Mouse (Mus musculus) lung, postnatal 36 days (tissue): ENCODE data around the gene Rcan2.

Source experiments
- DNase-seq: peaks from one replicate; pipeline ENCODE4 v3.0.0; 2022; ENCODE audit warnings: mixed read lengths

Rcan2 gene

DNA sequence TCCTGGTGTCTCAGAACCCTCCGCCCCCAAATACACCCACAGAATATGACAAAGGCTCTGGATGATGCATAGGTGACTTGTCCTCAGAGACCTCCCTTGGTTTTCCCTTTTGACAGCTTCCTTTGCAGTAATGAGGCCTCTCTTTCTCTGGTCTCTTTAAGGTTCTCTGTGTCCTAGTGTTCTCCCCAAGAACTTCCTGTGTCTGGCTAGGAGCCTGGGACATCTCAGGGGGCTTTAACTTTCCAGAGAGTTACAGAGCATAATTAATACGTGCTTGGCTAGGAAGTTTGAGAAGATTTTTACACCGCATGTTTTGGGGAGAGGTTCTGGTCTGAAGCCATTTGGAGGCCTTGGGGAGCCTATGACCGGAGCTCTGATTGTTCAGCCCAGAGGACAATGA, 128.7 kb downstream of the Rcan2 start:
- DNase-seq, result no peak

DNA sequence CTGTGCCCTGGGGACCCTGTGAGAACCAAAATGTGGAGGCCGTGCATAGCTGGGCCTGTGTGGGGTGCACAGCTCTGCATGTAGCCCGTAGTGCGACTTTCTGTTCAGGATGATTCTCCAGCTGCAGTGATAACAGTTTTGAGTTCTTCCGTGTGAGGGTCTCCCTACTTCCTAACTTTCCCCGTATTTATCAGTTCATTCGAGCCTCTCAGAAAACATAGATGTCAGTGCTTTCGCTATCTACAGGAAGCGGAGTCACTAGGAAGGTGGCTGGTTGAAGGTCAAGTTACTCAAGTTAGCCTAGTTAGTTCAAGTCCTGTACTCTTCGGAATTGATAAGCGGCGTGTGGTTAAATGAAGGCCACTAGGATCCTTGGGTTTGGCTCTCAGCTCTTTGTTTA, 130.6 kb downstream of the Rcan2 start:
- no peak for DNase-seq

DNA sequence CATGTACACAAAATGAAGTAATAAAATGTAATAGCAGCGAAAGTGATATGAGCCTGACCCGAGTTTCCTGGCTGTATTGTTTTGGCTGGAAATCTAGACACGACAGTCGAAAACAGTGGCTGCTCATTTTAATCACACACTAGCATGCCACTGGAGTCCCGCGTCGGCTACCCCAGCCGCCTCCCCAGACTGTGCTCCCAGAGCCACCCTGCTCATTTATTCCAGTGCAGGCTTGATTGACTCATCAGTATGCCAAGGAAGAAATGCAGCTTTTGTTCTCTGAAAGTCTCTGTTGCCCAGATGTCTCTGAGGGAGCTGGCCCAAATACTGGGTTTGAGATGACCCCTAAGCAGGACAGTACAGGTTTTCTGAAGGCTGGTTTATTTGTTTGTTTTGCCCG, 132.9 kb downstream of the Rcan2 start:
- DNase-seq, result no peak

DNA sequence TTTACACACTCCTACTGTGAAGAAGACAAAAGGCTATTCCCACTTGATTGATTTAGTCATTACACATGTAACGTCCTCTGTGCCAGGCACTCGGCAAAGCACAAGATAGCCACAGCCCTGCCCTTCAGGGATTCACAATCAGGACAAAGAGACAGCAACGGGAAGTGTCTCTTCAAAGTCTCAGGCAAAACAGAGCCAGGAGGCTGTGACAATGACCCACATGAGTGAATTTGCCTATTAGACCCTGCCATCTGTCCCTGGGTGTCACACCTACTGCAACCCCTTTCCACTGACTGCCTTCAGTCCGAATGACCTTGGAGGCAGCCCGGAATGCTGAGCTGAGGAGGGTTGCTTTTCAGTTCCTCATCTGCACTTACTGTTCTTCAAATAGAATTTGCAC, 151.1 kb downstream of the Rcan2 start:
- no peak for DNase-seq

DNA sequence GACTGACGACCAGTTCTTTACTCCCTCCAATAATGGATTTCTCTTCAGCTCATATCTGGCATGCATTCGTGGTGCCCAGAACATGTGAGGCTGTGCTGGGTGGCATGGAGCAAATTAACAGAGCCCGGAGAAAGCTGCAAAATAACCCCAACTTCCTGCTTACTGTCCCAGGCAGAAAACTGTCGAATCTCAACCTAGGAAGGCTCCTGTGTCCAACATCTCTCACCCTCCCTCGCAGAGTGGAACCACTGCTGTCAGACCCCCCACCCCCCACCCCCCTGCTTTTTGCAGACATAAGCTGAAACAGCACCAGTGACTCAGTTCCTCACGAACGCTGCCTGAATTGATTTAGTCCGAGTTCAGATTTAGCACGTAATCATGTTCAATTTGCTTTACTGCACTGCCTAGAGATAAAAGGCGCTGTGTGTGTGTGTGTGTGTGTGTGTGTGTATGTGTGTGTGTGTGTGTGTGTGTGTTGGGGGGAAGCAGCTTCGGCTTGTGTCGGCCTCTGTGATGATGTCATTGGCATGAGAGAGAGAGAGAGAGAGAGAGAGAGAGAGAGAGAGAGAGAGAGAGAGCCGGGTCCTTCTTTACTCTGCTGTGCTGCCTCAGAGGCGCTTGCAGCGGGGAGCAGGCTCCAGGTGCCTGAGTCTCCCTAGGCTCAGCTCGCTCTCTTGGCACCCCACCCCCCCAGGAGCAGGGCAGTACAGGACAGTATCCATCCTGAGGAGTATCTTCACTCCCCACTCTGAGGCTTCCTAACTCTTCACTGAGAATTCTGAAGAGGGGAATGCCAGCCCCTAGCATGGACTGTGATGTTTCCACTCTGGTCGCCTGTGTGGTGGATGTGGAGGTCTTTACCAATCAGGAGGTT, 151.7 kb downstream of the Rcan2 start:
- no peak for DNase-seq

DNA sequence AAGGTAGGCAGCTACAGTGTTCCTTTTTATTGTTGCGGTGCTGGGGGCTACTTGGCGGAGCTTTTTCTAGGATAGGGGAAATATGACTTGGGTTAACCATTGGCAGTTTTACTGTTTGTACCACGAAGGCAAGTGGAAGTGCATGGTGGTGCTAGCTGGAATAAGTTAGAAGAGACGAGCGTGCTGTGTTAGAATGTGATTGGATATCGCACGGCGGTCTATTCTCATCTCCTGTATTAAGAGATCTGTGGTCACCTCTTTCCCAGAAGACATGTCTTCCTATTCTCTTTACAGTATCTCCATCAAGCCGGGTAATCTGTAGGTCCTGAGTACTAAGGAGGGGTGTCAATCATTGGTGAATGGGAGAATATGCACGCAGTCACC, 152.4 kb downstream of the Rcan2 start:
- DNase-seq, result no peak

DNA sequence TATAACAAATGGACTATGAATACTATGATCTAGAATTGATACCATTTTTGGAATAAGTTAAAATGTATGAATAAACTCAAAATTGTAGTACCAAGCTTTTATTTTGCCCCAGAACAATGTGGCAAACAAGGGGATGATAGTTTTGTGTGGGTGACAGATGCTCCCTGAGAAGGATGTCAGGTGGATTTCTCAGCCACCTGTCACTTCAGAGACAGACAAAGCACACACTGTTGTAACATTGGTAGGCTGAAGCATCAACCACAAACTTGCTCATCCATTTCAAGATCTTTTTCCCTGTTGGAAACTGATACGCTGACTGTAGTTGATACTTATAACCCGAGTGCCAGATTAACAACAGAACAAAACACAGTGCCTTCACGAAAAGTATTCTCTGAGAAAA, 158.6 kb downstream of the Rcan2 start:
- DNase-seq, result no peak

DNA sequence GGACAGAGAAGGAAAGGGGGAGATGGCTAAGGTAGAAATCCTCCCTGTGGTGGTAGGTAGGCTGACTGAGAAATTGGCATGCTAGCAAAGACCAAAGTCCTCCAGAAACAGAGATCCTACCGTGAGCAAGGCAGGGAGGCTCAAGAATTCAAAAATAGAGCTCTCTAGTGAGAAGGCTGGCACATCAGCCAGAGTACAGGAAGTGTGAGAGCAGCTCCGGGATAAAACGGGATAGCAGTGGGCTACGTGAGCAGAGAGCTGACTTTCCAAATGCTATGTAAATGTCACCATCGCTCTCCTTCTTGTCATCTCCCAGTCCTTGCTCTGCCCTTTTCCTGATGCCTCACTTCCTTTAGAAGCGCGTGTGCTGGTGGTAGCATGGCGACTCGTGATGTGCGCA, 168.8 kb downstream of the Rcan2 start:
- no peak for DNase-seq

DNA sequence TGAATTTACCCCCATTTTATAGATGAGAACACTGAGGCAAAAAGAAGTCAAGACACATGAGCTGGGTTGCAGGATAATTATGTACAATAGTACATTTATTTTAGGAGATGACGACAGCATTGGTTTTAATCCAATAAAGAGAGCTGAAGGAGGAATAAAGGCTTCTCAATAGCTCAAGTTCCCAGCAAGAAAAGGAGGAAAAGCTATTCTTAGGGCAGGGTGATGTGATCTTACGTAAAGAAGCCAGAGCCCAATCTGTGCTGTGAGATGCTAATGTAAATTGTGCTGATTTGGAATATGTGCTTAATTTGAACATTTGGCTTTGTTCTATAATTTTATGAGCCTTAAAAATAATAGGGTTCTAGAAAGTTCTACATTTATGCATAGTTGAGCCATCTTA, 176.4 kb downstream of the Rcan2 start:
- no peak for DNase-seq

DNA sequence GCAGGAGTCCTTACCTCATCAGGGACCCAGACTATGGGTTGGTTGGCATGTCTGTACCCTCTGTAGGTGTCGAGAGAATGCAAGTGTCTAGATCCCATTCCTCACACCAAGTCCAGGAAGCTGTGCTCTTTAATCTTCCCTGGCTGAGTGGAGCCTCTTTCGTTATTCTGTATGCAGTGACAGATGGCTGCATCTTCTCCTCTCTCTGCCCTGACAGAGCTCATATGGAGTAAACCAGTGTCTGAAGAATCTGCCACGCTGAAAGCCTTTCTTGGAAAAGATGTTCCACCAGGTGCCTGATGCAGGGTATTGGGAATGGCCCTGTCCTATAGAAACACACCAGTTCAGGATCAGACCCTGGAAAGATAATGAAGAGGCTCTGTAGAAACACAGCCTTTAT, 178.8 kb downstream of the Rcan2 start:
- no peak for DNase-seq

DNA sequence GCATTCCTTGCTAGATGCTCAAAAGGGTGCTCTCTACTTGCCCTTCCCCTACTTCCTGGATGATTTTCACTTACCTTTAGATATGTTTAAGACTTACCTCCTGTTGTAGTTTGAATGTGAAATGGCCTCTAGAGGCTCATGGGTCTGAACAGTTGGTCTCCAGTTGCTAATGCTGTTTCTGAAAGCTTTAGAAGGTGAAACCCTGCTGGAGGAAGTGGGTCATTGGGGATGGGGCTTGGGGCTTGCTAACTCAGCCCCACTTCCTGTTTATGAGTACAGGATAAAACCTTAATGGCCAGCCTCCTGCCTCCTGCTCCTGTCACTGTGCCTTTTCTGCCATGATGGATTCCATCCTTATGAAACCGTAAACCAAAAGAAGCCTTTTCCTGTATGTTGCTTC, 181.4 kb downstream of the Rcan2 start:
- DNase-seq, result no peak

DNA sequence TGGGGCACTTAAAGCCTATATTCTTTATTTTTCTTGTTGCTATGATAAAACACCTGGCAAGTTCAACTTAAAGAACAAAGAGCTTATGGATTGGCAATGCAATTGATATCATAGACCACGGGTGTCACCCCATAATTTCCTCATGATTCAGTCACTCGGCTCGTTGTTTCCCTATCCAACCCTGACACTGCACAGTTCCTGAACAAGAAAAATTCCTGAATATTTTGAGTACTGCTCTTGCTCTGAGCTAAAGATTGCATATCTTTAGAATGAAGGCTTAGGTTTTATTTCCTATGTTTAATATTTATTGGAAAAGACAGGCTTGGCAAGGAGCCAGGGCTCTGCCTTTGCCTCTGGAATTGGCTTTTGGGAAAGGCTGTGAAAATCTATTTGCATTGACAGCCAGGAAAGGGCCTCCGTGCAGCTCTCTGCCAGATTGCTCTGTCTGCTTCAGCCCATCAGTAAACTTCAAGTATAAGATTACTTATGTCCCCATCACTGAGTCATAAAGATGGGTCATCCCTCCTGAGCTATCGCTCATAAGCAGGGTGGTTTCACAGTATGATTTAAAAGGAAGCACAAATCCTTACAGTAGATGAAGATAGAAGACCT, 188.3 kb downstream of the Rcan2 start:
- no peak for DNase-seq

DNA sequence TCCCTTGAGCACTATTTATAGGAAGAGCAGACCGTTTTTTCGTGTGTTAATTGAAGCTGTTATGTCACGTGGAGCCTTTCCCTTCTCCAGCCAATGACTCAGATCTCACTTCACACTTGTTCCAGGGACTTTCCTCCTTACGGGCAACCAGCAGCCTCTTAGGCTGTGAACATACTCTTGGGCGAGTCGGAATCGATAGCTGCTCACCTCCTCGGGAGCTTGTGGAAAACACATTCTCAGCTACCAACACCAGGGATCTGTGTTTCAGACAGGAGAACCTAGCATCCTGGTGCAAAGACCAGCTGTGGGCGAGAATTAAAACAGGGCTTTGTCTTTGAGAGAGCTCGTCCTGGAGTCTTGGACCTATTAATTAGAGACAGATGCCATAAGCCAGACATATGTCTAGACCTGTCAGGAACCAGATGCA, 189.8 kb downstream of the Rcan2 start:
- no peak for DNase-seq

DNA sequence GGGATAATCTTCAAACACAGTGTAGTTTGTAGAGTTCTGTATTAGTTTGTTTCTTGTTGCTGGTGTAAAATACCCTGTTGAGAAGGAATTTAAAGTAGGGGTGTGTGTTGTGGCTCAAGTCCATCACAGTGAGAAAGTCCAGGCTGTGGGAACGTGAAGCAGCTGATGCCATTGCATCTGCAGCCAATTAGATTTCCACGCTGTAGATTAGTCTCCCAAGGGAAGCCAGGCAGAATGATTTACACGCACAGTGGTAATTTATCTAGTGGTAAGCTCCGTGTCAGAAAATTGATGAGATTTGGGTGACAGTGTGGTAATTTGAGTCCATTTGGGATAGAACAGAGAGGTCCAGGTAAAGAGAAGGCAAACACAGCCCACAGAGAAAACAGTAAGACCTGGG, 192.9 kb downstream of the Rcan2 start:
- no peak for DNase-seq

DNA sequence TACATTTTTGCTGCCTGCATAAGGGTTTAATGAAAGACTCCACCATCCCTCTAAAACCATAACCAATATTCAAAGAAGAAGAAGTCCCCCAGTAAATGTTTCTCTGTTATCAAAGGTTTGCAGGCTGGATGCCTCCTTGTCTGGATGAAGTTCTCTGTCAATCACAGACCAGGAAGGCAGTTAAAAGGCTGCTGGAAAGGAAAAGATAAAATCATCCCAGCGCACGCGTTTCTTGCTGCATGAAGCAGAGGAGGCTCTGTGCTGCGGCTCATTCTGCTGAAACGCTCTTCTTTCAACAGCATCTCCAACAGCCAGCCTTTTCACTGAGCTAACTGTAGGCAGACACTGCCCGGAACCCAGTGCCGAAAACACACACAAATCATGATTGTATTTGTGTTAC, 196.4 kb downstream of the Rcan2 start:
- DNase-seq, result no peak

DNA sequence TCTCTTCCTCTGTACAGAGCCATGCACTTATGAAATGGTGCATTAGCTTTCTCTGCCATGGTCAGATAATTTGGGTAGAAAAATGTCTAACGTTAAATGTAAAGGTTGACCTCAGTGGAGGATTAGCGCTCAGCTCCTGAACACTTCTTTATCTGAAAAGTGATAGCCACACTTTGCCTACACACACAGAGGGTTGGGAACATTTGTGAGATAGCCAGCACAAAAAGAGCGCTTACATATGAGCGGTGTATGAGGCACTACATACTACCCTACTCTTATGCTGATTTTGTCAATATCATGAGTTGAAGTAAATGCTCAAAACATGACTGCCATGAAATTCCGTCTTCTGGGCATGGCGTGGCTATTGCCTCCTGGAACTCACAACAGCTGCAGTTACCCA, 196.9 kb downstream of the Rcan2 start:
- no peak for DNase-seq

DNA sequence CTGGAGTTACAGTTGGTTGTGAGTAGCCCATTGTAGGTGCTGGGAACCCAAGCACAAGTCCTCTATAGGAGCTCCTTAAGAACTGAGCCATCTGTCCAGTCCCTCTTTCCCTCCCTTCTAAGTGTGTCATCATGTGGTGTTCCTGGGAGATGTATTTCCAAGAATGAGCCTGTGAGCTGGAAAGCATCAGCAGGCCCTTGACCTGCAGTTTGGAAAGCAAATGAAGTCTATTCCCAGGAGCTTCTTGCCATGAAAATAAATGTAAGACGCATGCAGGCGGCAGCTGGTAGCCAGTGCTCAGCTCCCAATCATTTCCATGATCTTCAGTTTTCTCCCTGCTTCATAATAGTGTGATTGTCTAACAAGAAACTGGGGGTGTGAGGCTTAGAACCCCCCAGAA, 203.2 kb downstream of the Rcan2 start:
- no peak for DNase-seq

DNA sequence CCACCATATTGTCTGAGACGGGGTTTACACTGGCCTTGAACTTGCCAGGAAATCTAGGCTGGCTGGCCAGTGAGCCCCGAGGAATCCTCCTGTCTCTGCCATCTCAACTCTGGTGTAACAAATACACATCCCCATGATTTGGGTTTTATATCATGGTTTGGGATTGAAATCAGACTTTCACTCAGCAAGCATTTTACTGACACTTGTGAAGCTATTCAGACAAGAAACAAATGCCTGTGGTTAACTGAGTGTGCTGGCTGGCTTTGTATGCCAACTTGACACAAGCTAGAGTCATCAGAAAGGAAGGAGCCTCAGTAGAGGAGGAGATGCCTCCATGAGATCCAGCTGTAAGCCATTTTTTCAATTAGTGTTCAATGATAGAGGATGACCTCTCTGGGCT, 206.3 kb downstream of the Rcan2 start:
- DNase-seq, result no peak

DNA sequence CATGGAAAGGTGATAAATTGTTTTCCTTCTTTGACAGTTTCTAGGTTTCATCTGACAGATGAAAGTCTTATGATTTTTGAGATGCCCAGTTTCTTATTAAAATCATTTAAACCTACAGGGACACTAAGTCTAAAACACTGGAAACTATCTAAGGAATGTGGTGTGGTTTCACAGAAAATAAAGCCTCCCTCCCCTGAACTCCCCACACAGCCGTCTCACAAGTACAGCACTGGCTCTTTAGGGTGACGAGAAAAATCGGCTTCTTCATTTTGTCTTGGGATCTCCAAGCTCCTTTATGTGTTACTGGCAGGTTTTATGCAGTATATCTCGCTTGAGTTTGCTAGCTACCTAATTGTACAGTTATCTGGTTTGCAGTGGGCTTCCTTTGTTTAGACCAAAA, 210.8 kb downstream of the Rcan2 start:
- DNase-seq, result no peak

DNA sequence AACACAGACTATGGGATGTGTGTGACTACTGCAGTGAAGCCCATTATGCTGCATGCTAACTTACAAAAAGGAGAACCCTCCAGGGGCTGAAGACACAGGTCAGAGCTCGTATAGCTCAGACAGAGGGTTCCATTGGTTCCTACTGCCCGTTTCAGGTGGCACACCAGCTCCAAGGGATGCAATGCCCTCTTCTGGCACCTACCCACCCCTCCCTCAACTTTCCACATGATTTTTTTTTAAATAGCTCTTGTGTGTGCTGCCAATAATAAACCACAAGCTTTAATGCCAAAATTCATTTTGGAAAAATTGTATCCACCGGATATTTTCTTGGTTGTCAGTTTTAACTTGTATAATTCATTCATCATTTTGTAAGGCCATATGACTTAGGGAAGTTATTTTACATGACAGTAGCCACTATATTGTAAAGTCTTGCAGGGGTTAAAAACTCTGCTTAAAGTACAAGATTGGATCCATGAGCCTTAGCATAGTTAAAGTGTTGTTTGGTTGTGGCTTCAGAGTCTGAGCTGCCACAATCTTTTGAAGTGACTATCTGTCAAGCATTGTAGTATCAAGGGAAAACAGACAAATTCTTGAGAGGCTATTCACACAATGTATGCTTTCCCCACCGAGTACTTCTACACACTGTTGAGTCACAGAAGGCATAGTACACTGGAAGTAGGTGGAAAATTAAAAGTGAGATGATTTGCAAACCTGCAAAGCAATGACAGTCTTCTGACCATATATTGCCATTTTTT, 212.8 kb downstream of the Rcan2 start:
- DNase-seq, result no peak

DNA sequence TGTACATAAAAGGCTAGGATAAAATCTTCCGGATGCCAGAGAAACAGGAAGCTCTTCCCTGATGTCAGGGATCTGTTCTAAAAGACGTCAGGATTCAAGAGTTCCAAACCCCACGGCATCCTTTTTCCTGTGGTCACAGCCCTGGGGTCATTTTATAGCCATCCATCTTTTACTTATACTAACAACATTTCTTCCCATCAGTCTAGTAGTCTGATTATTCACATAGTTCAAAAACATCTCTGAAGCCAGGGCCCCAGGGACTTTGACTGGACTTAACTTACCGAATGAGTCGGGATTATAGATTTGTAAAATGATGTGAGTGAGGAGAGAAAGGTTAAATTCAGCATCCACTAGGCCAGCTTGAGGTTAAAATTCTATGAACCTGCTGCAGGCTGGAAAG, 215.2 kb downstream of the Rcan2 start:
- DNase-seq, result no peak

DNA sequence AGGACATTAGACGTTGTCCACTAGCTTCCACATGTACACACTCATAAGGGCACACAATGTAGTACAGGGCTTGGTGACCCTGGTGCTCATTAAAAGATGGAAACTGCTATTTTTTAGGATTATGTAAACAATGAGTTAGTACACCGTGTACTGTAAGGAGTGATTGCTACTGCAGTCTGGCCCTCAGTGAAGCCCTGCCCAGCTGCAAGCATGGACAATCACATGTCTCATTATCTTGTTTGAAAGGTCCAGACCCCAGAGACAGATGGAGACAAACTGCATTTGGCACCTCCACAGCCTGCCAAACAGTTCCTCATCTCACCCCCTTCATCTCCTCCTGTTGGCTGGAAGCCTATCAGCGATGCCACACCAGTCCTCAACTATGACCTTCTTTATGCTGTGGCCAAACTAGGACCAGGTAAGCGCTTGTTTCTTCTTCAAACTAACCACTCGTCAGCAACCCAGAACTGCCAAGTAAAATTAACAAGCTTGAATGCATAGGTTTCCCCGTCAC, 219.6 kb downstream of the Rcan2 start:
- DNase-seq, result no peak

DNA sequence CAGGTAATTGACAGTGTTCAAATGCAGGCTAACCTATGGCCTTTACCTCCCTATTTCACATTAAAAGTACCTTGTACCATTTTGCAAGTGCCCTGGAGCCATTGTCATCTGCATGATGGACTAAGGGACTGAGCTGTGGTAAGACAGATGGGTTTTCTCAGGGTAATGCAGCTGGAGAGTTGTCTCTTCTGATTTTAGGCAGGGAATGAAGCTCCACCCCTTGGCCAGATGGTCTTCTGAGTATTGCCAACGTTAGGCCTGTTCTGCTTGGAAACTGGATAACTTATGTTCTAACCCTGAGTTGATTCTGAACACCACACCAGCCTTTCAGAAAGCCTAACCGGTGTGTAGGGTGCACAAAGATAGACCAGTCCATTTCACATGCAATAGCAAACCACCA, 222.7 kb downstream of the Rcan2 start:
- DNase-seq, result peak; percentile 21

DNA sequence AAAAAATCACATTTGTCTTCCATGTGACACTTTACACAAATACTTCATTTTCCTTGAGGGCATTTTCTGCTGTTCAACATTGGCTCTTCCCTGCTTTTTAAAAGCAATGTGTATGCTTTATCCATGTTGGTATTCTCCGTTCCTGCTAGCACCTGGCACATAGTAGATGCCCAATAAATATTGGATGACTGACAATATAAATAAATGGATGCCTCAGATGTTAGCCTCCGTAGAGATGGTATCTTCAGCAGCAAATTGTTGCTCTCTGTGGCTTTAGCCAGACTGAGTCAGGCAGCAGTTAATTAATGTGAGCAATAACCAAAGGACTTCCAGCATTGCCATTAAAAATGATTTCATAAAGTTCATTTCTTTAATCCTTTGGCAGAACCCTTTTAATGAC, 223.9 kb downstream of the Rcan2 start:
- no peak for DNase-seq
